Mouse (Mus musculus): ENCODE measurements around the gene Ifnz.
A peak's percentile ranks its signal among the peaks of the same experiment; 100 is the strongest.
"Not testable (repeated sequence)": the region's sequence is repeated elsewhere in the genome, so short reads cannot be mapped to it uniquely, and the experiment has no call there.

Gene Ifnz

GRCm38 (mm10) chr4:88781831-88782230 lies at the start of gene Ifnz:
TSS of gene Ifnz (plus strand) at chr4:88782131.
- not testable (repeated sequence) for DNase-seq

GRCm38 (mm10) chr4:88738480-88738879 lies 43.5 kb upstream of the Ifnz start:
- DNase-seq, result peak; percentile 77 to 80

GRCm38 (mm10) chr4:88739036-88739435 lies 42.9 kb upstream of the Ifnz start:
- DNase-seq, result no peak

GRCm38 (mm10) chr4:88741426-88741825 lies 40.5 kb upstream of the Ifnz start:
- DNase-seq, result no peak

GRCm38 (mm10) chr4:88742771-88743371 lies 39.1 kb upstream of the Ifnz start:
- DNase-seq, result no peak

- peak in 1 of 2 experiments; percentile 20 for DNase-seq
These were observed 37.7 kb upstream of the Ifnz start for GRCm38 (mm10) chr4:88744207-88744606.

- DNase-seq, result peak in 1 of 2 experiments; percentile 15
These were observed 32.0 kb upstream of the Ifnz start for GRCm38 (mm10) chr4:88749926-88750325.

- DNase-seq, result peak; percentile 73
These were observed 27.1 kb upstream of the Ifnz start, which contains the start of gene Gm13271 for GRCm38 (mm10) chr4:88754818-88755340. TSS of gene Gm13271 (plus strand) at chr4:88754868.

- DNase-seq, result peak; percentile 11 to 25
These were observed 25.1 kb upstream of the Ifnz start for GRCm38 (mm10) chr4:88756581-88757513.

- peak; percentile 88 to 90 for DNase-seq
These were observed 24.3 kb upstream of the Ifnz start for GRCm38 (mm10) chr4:88757628-88758031.

- not testable (repeated sequence) for DNase-seq
These were observed 23.2 kb upstream of the Ifnz start for GRCm38 (mm10) chr4:88758751-88759150.

GRCm38 (mm10) chr4:88759610-88760268 lies 22.2 kb upstream of the Ifnz start, which contains the start of gene Gm13283:
TSS of gene Gm13283 (plus strand) at chr4:88760119.
- DNase-seq, result peak; percentile 37 to 38

- DNase-seq, result peak; percentile 62 to 78
These were observed 21.5 kb upstream of the Ifnz start for GRCm38 (mm10) chr4:88760431-88760830.

GRCm38 (mm10) chr4:88761776-88762175 lies 20.2 kb upstream of the Ifnz start:
- DNase-seq, result peak; percentile 74 to 78

- DNase-seq, result peak in 1 of 2 experiments; percentile 27
These were observed 19.6 kb upstream of the Ifnz start for GRCm38 (mm10) chr4:88762341-88762740.

GRCm38 (mm10) chr4:88763384-88764018 lies 18.4 kb upstream of the Ifnz start:
- peak; percentile 18 to 49 for DNase-seq

- DNase-seq, result not testable (repeated sequence)
These were observed 8.4 kb upstream of the Ifnz start, which contains the start of gene Gm13290 for GRCm38 (mm10) chr4:88773534-88773933. TSS of gene Gm13290 (plus strand) at chr4:88773834.

- not testable (repeated sequence) for DNase-seq
These were observed 5.3 kb upstream of the Ifnz start, which contains the start of gene Gm13289 for GRCm38 (mm10) chr4:88776622-88777021. TSS of gene Gm13289 (plus strand) at chr4:88776922.

GRCm38 (mm10) chr4:88779550-88779949 lies 2.4 kb upstream of the Ifnz start, which contains the start of gene Gm13272:
TSS of gene Gm13272 (plus strand) at chr4:88779850.
- DNase-seq, result not testable (repeated sequence)

- DNase-seq, result peak in 1 of 2 experiments; percentile 3
These were observed 1.6 kb upstream of the Ifnz start for GRCm38 (mm10) chr4:88780320-88780719.

- not testable (repeated sequence) for DNase-seq
These were observed 404 bp downstream of the Ifnz start for GRCm38 (mm10) chr4:88782335-88782734.

- not testable (repeated sequence) for DNase-seq
These were observed 3.5 kb downstream of the Ifnz start, which contains the start of gene Gm13276 for GRCm38 (mm10) chr4:88785409-88785808. TSS of gene Gm13276 (plus strand) at chr4:88785709.
